Mouse (Mus musculus): ENCODE data around the gene Ano6.

Ano6 gene

DNA sequence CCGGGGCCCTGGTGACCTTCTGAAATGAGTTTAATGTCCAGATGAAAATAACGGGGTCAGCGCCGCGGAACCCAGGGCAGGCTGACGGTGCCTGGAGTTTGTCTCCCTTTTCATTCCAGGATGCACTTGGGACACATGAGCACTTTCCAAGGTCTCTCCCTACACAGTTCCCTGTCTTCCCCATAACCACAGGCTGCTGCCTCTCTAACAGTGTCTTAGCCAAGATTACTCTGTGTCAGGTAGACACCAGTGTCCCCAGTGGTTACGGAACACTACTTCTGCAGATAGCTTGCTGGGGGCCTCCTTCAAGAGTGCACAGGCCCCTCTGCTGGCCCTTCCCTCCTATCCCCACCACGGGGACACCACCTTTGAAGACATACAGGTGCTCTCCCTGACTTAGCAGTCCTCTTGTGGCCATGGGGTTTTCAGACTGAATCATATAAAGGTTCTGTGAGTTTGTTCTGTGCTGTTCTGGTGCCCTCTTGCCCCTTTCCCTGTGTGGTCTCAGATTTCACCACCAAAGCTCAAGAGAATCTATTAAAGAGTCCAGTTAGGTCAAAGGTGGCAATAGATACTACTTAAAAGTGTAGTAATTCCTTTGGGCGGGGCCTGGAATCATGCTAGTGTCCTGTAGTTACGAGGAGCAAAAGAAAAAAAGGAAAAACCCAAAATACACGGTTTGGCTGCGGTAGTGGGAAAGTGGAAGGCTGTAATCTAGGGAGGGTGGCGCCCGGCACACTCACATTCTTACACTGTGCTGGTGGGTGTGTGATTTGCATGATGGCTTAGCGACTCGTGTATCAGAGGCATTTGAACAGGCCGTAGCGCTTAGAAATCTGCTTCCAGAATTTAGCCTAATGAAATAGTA is 95.5 kb downstream of the Ano6 start:
- no peak for DNase-seq (ENCODE audit: low read depth, low spot score)

- no peak for DNase-seq (ENCODE audit: low read depth, low spot score)
Measured at GRCm38 (mm10) chr15:95887365-95887764, 96.7 kb downstream of the Ano6 start.

DNA sequence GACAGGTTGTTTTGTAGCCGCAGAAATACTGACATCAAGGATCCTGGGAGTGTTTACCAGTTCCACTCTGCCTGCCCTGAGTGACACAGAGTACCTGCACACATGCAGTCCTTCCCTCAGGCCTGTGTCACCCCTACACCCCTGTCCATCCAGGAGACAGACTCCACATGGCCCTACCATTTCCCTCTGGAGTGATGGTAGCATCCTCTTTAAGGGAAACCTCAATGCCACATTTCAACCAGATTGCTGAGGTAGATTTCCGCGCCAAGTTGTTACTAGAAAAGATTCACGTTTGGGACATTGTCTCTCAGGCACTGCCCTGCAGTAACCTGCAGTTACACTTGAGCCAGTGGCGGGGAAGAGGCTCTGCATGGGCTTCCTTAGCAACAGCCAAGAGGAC is 97.9 kb downstream of the Ano6 start:
- DNase-seq (ENCODE audit: low read depth, low spot score): no peak

- no peak for DNase-seq (ENCODE audit: low read depth, low spot score)
Measured at GRCm38 (mm10) chr15:95890368-95890767, 99.7 kb downstream of the Ano6 start.

DNA sequence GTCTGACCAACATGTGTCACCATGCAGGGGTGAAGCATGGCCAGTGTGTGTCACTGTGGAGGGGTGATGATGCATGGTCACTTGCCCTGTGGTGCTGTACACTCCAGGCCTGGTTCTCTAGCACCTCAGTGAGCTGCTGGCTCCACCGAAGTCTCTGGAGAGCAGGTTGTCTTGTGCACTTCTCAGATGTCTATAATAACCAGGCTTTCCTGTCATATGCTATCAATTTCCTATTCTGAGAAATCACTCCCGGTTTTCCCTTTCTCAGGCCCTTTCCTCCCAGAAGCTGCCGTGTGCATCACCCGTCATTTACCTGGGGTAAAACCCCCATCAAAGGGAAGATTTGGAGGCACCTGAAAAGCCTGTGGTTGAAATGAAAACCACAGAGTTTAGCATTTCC is 101.5 kb downstream of the Ano6 start:
- no peak for DNase-seq (ENCODE audit: low read depth, low spot score)

- no peak for DNase-seq (ENCODE audit: low read depth, low spot score)
Measured at GRCm38 (mm10) chr15:95892929-95893328, 102.3 kb downstream of the Ano6 start.

DNA sequence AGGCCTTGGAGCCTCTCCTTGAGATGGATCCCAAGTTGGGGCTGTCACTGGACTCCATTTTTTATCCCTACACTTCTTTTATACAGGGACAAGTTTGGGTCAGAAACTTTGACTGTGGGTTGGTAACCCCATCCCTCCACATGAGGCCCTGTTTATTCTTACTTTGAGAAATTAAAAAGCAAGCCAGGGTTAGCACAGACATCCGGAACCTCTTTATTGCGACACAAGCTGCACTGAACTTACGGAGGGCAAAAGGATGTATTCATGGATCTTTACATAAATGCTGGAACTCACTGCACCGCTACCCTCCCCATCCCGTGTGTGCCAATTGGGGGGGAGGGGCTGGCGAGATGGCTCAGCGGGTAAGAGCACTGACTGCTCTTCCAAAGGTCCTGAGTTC is 105.1 kb downstream of the Ano6 start:
- DNase-seq (ENCODE audit: low read depth, low spot score): no peak

GRCm38 (mm10) chr15:95897653-95898052 is 107.0 kb downstream of the Ano6 start:
- no peak for DNase-seq (ENCODE audit: low read depth, low spot score)

DNA sequence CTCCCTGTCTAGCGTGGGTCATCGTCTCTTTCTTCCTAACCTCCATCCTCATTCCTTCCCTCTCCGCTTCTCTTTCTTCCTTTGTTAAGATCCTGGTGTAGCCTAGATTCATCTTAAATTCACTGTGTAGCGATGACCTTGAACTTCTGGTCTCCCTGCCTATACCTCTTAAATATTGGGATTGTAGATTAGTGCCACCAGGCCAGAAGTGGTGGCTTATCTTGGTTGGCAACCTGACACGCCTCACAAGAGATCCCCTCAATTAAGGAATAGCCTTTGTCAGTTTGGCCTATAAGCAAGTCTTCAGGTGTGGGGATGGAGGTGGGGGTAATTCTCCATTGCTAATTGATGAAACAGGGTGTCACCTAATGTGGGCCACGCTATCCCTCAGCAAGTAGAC is 107.8 kb downstream of the Ano6 start:
- DNase-seq (ENCODE audit: low read depth, low spot score): no peak

GRCm38 (mm10) chr15:95902396-95902795 is 111.8 kb downstream of the Ano6 start:
- no peak for DNase-seq (ENCODE audit: low read depth, low spot score)

GRCm38 (mm10) chr15:95904247-95904646 is 113.6 kb downstream of the Ano6 start:
- DNase-seq (ENCODE audit: low read depth, low spot score): no peak

- DNase-seq (ENCODE audit: low read depth, low spot score): no peak
Measured at GRCm38 (mm10) chr15:95906017-95906749, 115.5 kb downstream of the Ano6 start.

GRCm38 (mm10) chr15:95906891-95907290 is 116.2 kb downstream of the Ano6 start:
- no peak for DNase-seq (ENCODE audit: low read depth, low spot score)

GRCm38 (mm10) chr15:95907337-95907736 is 116.7 kb downstream of the Ano6 start:
- no peak for DNase-seq (ENCODE audit: low read depth, low spot score)

GRCm38 (mm10) chr15:95907909-95908308 is 117.3 kb downstream of the Ano6 start:
- DNase-seq (ENCODE audit: low read depth, low spot score): no peak

DNA sequence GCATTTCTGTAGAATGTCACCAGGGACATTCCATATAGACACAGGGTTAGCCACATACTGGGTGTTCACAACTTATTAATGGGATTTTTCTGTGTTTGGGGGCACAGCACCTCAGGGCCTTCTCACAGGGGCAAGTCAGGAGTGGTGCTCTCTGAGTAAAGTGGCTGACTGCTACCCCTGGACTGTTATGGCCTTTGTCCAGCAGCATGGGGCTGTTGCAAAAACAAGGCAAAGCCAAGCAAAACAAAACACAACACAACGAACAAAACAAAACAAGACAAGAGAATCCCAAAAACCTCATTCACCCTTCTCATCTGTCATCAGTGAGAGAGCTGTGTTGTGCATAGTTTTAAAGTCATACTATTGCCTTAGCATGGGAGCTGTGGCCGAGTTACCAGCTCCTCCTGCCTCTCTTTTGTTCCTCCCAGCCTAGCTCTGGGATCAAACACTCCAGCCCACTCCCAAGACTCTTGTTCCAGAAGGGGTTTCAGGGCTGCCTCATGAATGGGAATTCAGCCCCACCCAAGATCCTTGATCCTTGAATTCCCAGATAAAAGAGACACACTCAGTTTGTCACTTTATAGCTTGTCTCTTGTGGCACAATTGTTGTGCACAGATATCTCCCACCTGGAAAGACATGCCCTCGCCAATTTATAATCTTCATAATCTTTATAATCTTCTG is 119.6 kb downstream of the Ano6 start:
- DNase-seq (ENCODE audit: low read depth, low spot score): peak; percentile 53

- DNase-seq (ENCODE audit: low read depth, low spot score): no peak
Measured at GRCm38 (mm10) chr15:95914963-95915362, 124.3 kb downstream of the Ano6 start.

DNA sequence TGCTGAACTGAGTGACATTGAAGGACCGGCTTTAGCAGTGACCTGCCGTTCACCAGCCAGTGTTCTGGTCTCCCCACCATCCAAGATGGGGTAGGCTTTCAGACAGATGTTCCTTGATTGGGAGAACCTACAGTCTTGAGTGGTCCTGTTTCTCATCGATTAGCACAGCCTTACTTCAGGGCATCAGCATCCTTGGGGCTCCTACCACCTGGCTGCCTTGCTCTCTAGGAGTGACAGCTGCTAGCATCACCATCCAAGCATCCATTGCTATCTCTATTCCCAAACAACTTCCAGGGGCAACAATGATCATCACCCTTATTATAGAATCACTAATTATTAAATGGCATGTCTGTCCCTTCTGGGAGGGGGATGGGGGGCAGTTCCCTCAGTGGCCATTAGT is 124.8 kb downstream of the Ano6 start:
- DNase-seq (ENCODE audit: low read depth, low spot score): no peak

GRCm38 (mm10) chr15:95917330-95917729 is 126.7 kb downstream of the Ano6 start:
- DNase-seq (ENCODE audit: low read depth, low spot score): no peak

GRCm38 (mm10) chr15:95920047-95920446 is 129.4 kb downstream of the Ano6 start:
- DNase-seq (ENCODE audit: low read depth, low spot score): no peak

- DNase-seq (ENCODE audit: low read depth, low spot score): no peak
Measured at GRCm38 (mm10) chr15:95921072-95921471, 130.4 kb downstream of the Ano6 start.

GRCm38 (mm10) chr15:95921639-95922038 is 131.0 kb downstream of the Ano6 start:
- DNase-seq (ENCODE audit: low read depth, low spot score): no peak
